Mouse (Mus musculus): ENCODE data around the gene Ffar1. TPM values are rescaled to one million over a fixed set of nuclear protein-coding genes. Genes with fewer than 3 reads are reported as not detected.

The Ffar1 gene
- not detected for polyA plus RNA-seq (2017; shearing (Covaris generic))

DNA sequence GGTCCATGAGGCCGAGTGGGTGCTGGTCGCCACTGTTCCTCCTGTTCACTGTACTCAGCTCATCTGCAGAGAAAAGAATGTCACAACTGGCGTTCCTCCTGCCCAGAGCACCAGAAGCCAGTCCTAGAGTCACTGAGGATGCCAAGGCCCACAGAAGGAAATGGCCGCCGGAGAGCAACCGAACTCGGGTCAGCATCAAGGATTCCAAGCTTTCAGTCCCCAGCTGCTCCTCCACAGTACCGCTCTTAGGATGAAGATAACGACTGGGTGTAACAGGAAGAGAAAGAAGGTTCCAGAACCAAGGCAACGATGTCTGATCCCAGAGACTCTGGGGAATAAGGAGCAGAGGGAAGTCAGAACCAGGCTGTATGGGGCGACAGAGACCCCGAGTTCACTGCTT lies at the start of gene Ffar1:
Gene Ffar1, minus strand, starts transcription at position 101 of the 400 bp plus-strand sequence.

DNA sequence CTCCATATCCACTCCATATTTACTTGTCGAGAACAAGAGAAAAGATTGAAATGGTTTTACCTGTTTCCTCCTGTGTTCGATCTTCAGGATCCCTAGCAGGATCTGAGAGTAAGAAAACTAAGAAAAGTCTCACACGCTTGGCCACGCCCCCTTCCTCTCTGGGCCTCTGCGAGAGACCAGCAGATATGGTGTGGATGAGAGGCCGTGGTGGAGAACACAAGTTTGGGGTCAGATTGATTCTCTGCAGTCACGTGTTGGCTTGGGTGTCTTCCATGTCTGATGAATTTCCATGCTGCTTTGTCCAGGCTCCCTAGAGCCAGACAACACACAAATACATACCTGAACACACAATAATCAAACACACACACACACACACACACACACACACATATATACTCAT lies 18.8 kb upstream of the Ffar1 start, which contains the start of gene Cd22:
Gene Cd22, minus strand, starts transcription at position 167 of the 400 bp plus-strand sequence.

GRCm38 (mm10) chr7:30856078-30856477 lies 5.3 kb downstream of the Ffar1 start, which contains the start of gene Ffar3:
Gene Ffar3 (minus strand): TSS chr7:30856178.

DNA sequence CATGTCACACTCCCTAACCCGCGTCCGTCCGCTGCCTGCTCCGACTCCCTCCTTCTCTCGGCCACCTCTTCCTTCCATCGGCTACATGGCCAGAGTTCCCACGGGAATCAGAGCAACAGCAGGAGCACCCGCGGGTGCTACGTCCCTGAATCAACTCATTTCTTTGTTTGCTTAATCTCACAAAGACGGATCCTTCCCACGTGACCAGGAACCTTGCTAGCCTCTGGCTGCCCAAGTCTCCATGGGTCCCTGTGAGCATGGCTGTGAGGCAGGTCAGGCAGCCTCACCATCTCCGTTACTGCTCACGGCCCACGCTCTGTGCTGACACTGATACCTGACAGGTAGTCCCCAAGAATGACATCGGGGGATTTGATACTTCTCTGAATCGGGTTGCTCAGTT lies 37.7 kb downstream of the Ffar1 start, which contains the start of gene Ffar2:
Gene Ffar2, minus strand, starts transcription at position 101 of the 400 bp plus-strand sequence.

Other genes with a start within 250 kb of the Ffar1 start
- gene Upk1a, start 248.7 kb downstream of the Ffar1 start, polyA plus RNA-seq (2017; shearing (Covaris generic)), result 0.49 TPM
- gene Cox6b1, start 235.4 kb downstream of the Ffar1 start, polyA plus RNA-seq (2017; shearing (Covaris generic)), result 305 TPM
- not detected for gene Etv2, start 225.7 kb downstream of the Ffar1 start, polyA plus RNA-seq (2017; shearing (Covaris generic))
- 214 TPM for gene Rbm42, start 211.2 kb downstream of the Ffar1 start, polyA plus RNA-seq (2017; shearing (Covaris generic))
- gene Haus5, start 196.6 kb downstream of the Ffar1 start, polyA plus RNA-seq (2017; shearing (Covaris generic)), result 42.8 TPM
- not detected for gene Pmis2, start 190.0 kb downstream of the Ffar1 start, polyA plus RNA-seq (2017; shearing (Covaris generic))
- gene 2200002J24Rik, start 162.6 kb downstream of the Ffar1 start, polyA plus RNA-seq (2017; shearing (Covaris generic)), result not detected
- not detected for gene Atp4a, start 149.4 kb downstream of the Ffar1 start, polyA plus RNA-seq (2017; shearing (Covaris generic))
- gene Tmem147, start 132.0 kb downstream of the Ffar1 start, polyA plus RNA-seq (2017; shearing (Covaris generic)), result 70.8 TPM
- 1.4 TPM for gene Gapdhs, start 117.9 kb downstream of the Ffar1 start, polyA plus RNA-seq (2017; shearing (Covaris generic))
- 1.0 TPM for gene Sbsn, start 110.1 kb downstream of the Ffar1 start, polyA plus RNA-seq (2017; shearing (Covaris generic))
- not detected for gene Dmkn, start 97.8 kb downstream of the Ffar1 start, polyA plus RNA-seq (2017; shearing (Covaris generic))
- not detected for gene Krtdap, start 73.7 kb downstream of the Ffar1 start, polyA plus RNA-seq (2017; shearing (Covaris generic))
- gene Ffar2, start 37.8 kb downstream of the Ffar1 start, polyA plus RNA-seq (2017; shearing (Covaris generic)), result not detected
- gene Ffar3, start 5.4 kb downstream of the Ffar1 start, polyA plus RNA-seq (2017; shearing (Covaris generic)), result not detected
- gene Cd22, start 18.8 kb upstream of the Ffar1 start, polyA plus RNA-seq (2017; shearing (Covaris generic)), result not detected
- not detected for gene Mag, start 53.3 kb upstream of the Ffar1 start, polyA plus RNA-seq (2017; shearing (Covaris generic))
- not detected for gene Hamp2, start 63.1 kb upstream of the Ffar1 start, polyA plus RNA-seq (2017; shearing (Covaris generic))
- not detected for gene Hamp, start 82.5 kb upstream of the Ffar1 start, polyA plus RNA-seq (2017; shearing (Covaris generic))
- gene Usf2, start 95.2 kb upstream of the Ffar1 start, polyA plus RNA-seq (2017; shearing (Covaris generic)), result 12.8 TPM
- gene Lsr, start 111.9 kb upstream of the Ffar1 start, polyA plus RNA-seq (2017; shearing (Covaris generic)), result 1.1 TPM
- not detected for gene Fam187b, start 112.2 kb upstream of the Ffar1 start, polyA plus RNA-seq (2017; shearing (Covaris generic))
- 1,718 TPM for gene Fxyd5, start 180.9 kb upstream of the Ffar1 start, polyA plus RNA-seq (2017; shearing (Covaris generic))
- gene Fxyd7, start 189.9 kb upstream of the Ffar1 start, polyA plus RNA-seq (2017; shearing (Covaris generic)), result 1.6 TPM
- not detected for gene Fxyd1, start 195.6 kb upstream of the Ffar1 start, polyA plus RNA-seq (2017; shearing (Covaris generic))
- gene Lgi4, start 197.8 kb upstream of the Ffar1 start, polyA plus RNA-seq (2017; shearing (Covaris generic)), result not detected
- gene Fxyd3, start 215.1 kb upstream of the Ffar1 start, polyA plus RNA-seq (2017; shearing (Covaris generic)), result not detected